Mouse (Mus musculus) ovary, adult 18-20 months (tissue): ENCODE results near the gene Rasgef1a.

Experiments used
- DNase-seq: peaks from one replicate; pipeline ENCODE4 v3.0.0; 2022; ENCODE audit warnings: low spot score, mixed read lengths

Gene Rasgef1a

GRCm38 (mm10) chr6:118010756-118011615, at the start of gene Rasgef1a:
Rasgef1a (plus strand) TSS chr6:118011438.
- DNase-seq: no peak

DNA sequence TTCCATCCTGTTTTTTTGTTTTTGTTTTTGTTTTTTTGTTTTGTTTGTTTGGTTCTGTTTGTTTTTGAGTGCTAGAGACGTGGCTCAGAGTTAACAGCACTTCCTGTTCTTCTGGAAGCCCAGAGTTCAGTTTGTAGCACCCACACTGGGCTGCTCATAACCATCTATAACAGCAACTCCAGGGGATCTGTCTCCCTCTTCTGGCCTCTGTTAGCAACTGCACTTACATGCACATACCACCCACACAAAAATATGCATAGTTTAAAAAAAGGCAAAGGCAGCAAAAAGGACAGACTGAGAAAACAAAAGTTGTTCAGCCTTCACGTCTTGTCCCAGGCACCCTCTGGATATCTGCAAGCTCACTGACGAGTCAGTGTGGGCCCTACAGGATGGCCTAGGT, 48.0 kb upstream of the Rasgef1a start:
- DNase-seq: no peak

DNA sequence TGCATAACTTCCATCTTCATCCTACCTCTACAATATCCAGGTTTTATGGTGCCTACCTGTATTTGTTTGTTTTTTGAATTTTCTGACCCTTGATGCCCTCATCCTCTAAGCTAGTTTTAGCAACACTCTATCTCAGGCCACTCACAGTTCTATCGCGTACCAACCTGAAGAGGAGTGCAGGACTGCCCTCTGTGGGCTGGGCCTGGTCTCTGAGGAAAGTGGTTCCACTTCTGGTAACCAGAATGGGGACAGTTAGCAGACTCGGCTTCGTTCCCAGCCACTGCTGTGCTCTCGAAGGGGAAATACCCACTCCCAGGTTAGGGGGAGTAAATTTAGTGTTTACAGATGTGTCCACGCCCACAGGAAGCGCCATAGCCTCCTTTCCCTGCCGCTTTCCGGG, 44.5 kb upstream of the Rasgef1a start:
- DNase-seq: no peak

GRCm38 (mm10) chr6:117987173-117987572, 24.1 kb upstream of the Rasgef1a start:
- DNase-seq: no peak

- DNase-seq: no peak
Observed at GRCm38 (mm10) chr6:117989209-117989608, 22.0 kb upstream of the Rasgef1a start.

DNA sequence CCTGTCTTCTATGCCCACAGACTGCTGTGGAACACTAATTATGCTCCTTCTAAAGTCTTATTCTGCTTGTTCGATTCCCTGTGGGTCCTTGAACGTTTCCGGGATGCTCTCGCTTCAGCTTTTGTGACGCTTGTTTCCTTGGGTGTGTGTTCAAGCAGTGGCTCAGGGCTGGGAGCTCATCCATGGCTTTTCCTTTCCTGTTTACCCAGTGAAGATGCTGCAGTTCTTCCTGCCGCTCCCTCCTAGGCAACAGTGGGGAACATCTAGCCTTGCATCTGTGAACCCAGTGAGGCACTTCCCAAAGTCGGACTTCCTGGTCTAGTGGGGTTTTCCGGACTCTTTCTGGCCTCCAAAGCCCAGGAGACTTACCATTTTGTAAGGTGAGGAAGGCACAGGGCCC, 20.6 kb upstream of the Rasgef1a start:
- DNase-seq: no peak

GRCm38 (mm10) chr6:117991297-117991696, 19.9 kb upstream of the Rasgef1a start:
- DNase-seq: no peak

DNA sequence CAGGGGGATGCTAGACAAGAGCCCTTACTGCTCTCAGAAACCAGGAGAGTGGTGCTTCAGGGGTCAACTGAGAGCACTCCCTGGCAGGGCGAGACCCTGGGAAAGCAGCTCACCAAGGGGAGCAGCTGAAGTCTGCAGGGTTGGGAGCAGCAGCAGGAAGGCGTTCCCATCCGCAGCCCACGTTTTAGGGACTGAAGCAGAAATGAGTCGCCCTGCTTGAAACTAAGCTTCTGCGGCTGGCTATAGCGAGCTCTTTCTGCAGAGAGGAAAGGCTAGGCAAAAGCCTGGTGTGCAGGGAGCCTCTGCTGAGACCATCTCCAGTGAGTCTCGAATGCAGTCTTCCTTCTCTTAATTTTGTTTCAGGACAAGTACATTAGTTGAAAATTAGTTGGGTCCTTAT, 19.3 kb upstream of the Rasgef1a start:
- no peak for DNase-seq

DNA sequence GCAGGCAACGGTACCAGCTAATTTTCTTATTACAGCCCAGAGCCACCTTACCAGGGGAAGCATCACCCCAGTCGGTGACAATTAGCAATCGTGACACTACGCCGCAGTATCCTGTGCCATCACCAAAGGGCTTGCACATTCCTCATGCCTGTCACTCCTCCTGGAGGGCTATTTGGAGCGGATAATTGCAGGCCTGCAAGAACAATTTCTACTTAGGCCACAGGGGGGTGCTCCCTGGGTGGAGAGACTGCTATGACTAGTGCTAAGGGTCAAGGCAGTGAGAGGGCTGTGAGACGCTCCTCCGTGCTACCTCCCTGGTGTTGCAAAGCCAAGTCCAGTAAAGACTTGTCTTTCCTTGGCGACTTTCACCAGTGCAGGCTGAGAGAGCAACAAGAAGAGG, 16.1 kb upstream of the Rasgef1a start:
- no peak for DNase-seq

GRCm38 (mm10) chr6:118001272-118001671, 10.0 kb upstream of the Rasgef1a start:
- DNase-seq: no peak

- DNase-seq: no peak
Observed at GRCm38 (mm10) chr6:118007302-118007701, 3.9 kb upstream of the Rasgef1a start.

- DNase-seq: no peak
Observed at GRCm38 (mm10) chr6:118007843-118008539, 3.2 kb upstream of the Rasgef1a start.

GRCm38 (mm10) chr6:118010256-118010655, 982 bp upstream of the Rasgef1a start:
- no peak for DNase-seq

DNA sequence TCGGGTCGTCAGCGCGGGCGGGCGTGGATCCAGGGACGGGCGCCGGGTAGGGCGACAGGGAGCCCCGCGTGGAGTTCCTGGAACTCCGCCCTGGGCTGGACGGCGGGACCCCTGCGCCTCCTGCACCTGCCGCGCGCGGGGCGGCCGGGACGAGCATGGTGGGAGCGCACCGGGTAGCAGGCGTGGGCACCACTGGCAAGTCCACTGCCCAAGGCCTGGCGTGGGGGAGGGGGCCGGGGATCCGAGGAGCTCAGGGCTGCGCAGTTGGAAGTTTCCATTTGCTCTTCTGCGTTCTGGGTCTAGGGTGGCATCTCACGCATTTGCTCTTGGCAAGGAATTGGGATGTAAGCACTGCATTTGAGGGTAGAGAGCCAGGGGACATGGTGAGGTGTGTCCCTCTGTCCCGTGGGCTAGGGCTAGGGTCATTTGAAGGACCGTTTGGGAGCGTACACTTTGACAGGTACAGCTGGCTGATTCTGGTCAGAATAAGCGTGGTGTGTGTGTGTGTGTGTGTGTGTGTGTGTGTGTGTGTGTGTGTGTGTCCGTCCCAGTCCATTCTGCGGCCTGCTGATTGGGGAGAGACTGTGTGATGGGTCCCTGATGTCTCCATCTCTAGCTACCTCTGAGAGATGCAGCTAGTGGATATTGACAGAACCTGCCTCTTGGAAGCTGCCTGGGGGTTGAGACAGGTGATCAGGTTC, 528 bp downstream of the Rasgef1a start:
- DNase-seq: no peak

DNA sequence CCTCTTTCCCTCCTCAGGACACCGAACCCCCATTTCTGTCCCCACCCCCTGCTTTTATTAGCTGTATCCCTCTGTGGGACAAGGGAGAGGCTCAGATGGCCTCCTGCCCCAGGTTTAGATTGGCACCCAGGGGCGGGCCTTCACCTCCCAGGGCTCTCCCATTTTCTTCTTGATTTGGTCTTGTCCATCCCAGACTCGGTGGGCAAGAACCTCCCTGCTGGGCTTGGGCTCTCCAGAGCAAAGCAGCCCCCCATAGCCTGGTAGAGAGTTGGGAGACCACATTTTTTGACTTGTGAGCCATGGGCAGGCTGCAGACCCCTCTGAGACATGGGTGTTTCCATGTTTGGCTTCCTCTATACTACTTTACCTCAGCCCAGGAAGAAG, 1.1 kb downstream of the Rasgef1a start:
- no peak for DNase-seq

- DNase-seq: no peak
Observed at GRCm38 (mm10) chr6:118012987-118013866, 2.0 kb downstream of the Rasgef1a start.

GRCm38 (mm10) chr6:118014881-118015280, 3.6 kb downstream of the Rasgef1a start:
- DNase-seq: no peak

GRCm38 (mm10) chr6:118015971-118016370, 4.7 kb downstream of the Rasgef1a start:
- no peak for DNase-seq

DNA sequence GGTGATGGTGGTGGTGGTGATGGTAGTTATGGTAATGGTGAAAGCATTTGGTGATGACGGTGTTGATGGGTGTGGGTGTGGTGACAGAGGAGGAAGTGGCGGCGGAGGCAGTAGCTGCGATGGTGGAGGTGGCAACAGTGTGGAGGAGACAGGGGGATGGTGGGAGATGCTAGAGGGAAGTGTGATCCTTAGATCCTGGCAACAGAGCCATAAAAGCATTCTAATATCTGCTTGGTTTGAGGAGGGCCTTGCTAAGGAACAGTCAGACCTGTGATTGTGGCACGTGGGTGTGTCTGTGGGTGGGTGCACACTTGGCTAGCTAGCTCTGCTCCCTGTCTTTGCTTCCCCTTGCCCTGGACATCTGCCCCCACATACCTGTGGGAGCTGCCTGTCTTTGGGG, 7.4 kb downstream of the Rasgef1a start:
- DNase-seq: no peak

- DNase-seq: no peak
Observed at GRCm38 (mm10) chr6:118019569-118019968, 8.3 kb downstream of the Rasgef1a start.

GRCm38 (mm10) chr6:118022898-118023635, 11.8 kb downstream of the Rasgef1a start:
- DNase-seq: no peak
